Mouse (Mus musculus) layer of hippocampus, adult 8-10 months (tissue): ENCODE results near the gene Nenf. TPM values are rescaled to one million over a fixed set of nuclear protein-coding genes. Genes with fewer than 3 reads are reported as not detected.

Source experiments
- DNase-seq, 2 experiments: peaks; one replicate each; pipeline ENCODE4 v3.0.0; 2022; ENCODE audit warnings: low spot score in 2 of 2
- total RNA-seq, 4 experiments: library from RNA; stranded (reverse); gene quantifications; 2 replicates each; pipeline ENCODE4 v1.2.4; 2022

The Nenf gene
- total RNA-seq, 4 experiments from 2014 or later = 57.8 to 80.1 (median 66.1) TPM

DNA sequence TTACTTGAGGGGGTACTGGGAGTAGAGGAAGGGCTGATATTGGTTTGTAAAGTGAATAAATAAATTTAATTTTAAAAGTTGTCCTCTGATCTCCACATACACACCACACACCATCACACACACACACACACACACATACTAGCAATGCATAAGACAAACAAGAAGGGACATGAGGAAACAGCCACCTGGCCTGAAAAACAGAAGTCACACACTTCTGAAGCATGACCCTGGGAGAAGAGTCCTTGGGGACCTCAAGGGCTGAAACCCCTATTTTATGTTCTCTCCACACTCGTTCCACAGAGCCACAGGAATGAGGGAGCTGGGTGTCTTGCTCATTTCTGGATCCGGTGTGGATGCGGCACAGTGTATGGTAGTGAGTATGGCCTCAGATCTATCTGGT lies 5.4 kb upstream of the Nenf start:
- no peak for DNase-seq

DNA sequence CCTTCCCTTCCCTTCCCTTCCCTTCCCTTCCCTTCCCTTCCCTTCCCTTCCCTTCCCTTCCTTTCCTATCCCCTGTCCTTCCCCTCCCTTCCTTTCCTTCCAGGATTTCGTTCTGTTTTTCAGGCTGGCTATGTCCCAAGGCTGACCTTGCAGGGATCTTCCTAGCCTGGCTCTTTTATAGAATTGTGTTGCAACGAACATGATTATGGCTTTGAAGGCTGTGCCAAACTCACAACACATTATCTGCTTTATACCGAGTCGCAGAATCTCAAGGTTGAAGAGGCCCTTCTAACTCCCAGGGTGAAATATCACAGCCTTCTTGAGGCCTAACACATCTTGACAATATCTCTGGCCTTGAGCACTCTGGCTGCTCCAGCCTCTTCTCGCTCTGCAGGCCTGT lies 692 bp upstream of the Nenf start:
- DNase-seq = no peak

DNA sequence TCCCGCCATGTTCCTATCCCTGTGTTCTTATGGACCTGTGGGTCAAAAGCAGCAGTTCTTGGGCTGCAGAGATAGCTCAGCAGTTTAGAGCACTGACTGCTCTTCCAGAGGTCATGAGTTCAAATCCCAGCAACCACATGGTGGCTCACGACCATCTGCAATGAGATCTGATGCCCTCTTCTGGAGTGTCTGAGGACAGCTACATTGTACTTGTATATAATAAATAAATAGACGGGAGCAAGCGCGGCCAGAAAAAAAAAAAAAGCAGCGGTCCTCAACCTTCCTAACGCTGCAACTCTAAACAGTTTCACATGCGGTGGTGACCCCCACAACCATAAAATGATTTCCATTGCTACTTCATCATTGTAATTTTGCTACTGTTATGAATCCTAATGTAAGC lies 1.2 kb downstream of the Nenf start:
- DNase-seq = no peak

DNA sequence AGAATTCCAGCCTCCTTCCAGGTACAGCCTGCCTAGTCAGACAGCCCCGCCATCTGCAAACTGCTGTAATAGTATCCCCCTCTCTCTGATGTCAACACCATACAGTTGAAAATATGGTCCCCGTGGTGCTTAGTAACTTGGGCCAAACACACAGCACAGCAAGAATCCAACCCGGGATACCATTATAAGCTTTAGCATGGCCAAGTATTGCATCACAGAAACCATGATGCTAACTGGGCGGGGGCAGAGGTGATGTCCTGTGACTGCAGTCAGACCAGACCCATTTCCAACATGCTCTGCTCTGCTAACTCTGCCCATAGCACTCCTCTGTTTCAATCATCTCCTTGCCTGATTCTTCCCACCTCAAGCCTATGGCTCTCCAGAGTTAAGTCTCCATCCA lies 4.1 kb downstream of the Nenf start:
- no peak for DNase-seq

DNA sequence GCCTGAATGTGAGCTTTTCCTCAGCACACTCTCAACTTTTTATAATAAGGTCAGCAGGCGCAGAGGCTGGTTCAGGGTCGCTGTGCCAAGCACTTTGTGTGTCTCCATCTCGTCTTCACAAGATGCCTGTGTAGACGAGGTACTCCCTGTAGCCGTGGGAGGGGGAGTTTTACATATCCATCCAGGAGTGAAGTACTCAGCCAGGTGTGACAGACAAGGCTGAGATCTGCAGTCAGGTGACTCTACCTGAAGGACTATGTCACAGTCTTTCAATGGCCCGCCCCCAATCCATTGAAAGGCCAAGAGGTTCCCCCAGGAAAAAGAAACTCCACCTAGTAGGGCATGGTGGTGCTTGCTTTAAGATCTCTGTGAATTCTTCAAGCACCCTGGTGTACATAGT lies 4.8 kb downstream of the Nenf start:
- DNase-seq = no peak

DNA sequence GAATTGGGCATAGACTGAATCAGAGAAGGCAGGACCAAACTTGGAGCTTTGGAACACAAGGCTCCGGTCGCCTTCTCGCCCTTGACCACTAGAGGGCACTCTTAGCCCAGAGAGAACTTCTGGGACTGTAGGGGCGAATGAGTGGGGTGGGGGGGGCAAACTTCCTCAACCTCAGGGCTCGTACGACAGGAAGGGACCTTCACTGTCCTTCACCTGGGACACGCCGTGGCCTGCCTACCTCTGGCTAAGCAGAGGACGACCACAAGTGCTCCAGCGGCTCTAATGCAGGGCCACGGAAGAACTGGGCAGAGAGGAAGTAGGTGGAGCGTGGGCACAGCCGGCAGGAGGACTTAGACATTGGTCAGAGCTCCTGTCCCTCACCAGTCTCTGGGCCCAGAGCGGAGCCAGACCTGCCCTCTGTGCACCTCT lies 5.5 kb downstream of the Nenf start:
- DNase-seq = peak; percentile 57 to 84

DNA sequence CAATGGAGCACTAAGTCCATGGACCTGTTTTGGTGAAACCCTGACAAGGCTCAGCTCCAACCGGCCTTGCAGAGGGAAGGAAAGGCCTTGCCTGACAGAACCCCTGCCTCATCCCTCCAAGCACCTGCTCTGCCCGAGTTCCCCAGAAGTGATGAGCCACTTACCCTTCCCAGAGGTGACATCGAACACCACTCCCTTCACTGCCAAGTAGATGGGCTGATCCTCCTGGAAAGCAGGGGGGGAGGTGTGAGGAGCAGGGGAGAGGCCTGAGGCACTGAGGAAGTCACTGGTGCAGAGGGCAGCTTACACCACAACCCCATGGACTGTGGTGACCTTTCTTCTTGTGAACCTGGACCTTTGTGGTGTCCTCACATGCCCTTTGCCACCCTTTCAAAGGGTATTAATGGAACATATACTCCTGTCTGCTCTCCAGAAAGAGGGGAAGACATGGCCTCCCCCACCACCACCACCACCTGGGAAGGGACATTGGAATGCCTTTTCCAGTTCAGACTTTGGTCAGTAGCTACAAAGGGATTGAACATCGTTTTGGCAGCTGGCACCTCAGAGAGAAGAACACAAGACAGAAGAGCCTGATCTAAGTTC lies 6.6 kb downstream of the Nenf start:
- DNase-seq = no peak

DNA sequence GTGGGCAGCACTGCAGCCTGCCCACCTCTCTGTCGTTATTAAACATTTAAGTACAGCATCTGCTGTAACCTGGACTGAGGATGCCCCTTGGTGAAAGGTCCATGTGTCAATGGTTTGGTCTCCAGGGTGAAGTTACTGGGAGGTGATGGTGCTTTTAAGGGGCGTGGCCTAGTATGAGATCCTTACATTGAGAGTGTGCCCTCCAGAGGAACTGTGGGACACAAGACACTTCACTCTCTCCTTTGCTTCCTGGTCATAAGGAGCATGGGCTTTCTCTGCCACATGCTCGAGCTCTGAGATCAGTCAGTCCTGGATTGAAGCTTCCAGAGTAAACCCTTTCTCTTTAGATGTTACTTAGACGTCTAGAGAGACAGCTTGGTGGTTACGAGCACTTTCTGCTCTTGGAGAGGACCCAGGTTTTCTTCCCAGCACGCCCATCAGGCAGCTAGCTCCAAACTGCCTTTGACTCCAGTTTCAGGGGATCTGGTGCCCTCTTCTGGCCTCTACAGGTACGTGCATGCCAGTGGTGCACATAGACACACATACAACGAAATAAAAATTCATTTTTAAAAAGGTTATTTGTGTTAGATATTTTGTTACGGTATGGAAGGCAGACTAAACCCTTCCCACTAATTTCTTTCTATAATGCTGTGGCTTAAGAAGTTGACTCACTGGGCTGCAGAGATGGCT lies 10.1 kb downstream of the Nenf start:
- DNase-seq = no peak

DNA sequence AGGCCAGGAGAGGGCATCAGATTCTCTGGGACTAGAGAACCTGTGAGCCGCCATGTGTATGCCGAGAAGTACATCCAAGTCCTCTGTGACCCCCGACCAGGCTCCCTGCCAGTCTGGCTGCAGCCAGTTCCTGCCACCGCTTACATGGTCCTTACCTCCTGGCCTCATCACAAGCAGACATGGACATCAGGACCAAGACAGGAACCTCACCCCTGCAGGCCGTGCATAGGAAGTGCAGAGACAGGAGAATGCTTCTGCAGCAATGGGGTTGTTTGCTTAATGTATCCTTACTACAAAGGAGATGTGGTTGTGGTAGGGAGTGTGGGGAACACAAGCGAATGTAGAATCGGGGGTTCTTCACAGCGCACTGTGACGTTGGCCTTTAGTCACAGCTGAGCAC lies 11.7 kb downstream of the Nenf start:
- DNase-seq = no peak

DNA sequence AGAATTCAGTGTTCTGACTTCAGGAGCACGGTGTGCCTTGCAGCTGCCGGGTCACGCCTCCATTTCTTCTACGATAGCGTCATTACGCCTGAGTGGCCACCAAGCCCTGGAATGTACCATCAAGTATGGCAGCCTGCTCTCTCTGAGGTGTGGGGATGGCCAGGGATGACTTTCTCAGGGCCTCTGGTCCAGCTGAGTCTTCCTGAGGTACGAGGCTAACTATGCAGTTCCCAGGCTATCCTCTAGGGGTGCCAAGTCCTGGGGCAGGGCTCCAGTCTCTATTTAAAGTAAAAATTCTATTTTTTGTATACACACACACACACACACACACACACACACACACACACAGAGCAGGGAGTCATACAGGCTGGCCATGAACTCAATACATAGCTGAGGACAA lies 12.4 kb downstream of the Nenf start:
- DNase-seq = no peak

DNA sequence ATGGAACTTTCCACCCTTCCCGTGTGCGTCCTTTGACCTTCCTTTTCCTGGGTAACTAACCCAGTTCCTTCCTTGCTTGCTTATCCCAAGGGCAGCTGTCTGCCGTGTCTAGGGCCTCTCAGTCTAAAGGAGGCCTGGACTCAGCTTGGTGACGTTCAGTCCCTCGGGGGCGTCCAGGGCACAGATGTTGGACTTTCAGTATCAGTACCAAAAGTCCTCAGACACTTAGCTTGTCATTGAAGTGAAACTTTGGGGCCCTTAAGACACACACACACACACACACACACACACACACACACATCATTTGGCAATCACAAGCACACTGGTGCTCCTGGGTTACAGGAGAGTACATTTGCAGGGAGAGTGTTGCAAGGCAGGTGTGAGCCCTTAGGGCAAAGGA lies 13.8 kb downstream of the Nenf start:
- no peak for DNase-seq

DNA sequence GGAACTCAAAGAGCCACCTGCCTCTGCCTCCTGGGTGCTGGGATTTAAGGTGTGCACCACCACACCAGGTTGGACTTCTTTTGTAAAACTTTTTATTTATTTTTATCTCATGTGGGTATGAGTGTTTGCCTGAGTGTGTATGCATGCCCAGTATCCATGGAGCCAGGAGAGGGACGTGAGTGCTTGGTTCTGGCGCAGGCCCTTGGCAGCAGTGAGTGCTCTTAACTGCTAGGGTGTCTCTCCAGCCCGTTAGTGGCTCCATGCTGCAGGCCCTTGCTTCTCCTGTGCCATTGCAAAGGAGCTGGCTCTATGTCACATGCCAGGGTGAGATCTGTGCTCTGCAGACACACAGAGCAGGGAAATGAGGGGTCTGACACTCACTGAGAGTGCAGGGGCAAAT lies 14.3 kb downstream of the Nenf start:
- no peak for DNase-seq

DNA sequence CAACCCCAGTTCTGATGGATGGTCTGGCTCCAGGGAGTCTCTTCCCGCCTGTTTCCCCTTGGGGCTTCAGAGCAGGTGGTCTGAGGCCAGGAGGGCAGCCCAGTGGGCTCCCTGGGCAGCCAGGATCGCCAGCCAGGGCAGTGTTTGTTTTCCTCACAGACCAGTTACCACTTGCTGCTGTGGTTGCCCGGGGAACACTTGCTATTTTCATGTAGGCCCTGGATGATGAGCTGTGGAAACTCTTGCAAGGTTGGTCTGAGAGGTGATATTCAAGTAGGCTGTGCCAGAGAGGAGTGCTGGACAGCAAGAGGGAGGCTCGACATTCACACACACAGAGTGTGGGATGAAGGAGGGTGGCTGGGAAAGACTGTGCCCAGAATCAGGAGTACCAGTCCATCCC lies 16.1 kb downstream of the Nenf start:
- DNase-seq = no peak

DNA sequence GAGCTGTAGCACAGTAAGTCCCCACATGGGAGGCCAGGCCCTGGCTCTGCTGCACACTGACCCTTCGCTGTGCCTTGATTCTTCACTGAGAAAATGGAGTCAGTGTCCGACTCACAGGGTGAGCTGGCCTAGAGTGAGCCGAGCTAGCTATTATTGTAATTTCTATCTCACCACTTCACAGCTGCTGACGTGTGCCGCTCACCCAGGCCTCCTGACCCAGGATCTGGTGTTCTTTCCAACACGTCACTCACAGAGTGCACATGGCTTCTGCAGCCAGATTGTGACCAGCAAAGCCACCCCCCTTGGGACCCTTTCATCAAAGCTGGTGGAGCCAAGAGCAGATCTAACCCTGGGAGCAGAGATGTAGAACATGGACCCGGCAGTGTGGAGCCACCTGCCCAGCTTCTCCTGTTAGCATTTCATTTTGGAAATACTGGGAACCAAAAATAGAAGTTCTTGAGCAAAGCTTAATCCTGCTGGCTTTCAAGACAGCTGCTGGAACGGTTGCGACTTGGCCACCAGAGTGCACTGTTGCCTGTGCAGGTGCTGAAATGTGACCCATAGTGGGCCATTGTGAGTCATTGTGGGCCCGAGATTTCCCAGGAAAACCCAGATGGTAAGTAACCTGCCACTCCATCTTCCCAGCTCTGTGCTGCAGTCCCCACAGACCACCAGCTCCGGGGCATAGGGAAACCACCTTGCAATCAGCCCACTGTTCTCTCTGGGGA lies 18.6 kb downstream of the Nenf start:
- no peak for DNase-seq

DNA sequence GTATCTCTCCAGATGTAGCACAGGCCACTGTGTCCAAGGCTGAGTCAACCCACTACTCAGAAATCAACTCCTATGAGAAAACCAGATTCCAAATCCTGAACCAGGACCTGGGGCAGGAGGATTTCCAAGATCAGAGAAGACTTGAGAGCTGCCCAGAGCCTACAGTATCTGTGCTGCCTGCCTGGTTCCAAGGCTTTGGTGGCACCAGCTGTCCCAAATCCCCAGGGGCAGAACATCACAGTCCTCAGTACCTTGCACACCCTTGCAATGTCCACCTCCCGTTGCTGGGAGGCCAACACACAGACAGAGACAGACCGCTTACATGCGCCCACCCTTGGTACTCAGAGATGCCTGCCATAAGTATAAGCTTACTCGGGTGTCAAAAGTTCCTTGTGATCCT lies 19.7 kb downstream of the Nenf start:
- no peak for DNase-seq

DNA sequence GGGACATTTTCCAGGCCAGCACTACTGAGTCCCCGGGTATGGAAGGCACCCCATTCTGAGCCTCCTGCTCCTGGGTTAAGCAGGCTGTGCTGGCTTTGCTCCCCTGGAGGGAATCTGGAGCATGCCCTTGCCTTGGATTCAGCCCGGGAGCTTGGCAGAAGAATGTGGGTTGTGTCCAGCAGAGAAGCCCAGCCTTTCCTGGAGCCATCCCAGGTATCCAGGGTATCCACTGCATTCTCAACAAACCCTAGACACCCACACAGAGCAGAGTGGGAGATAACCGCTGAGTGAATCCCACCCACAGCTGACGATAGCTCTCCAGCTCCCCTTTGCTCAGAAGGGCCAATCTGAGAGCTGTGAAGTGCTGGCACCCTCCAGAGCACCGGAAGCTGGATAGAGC lies 21.5 kb downstream of the Nenf start:
- peak in 1 of 2 experiments; percentile 30 for DNase-seq

DNA sequence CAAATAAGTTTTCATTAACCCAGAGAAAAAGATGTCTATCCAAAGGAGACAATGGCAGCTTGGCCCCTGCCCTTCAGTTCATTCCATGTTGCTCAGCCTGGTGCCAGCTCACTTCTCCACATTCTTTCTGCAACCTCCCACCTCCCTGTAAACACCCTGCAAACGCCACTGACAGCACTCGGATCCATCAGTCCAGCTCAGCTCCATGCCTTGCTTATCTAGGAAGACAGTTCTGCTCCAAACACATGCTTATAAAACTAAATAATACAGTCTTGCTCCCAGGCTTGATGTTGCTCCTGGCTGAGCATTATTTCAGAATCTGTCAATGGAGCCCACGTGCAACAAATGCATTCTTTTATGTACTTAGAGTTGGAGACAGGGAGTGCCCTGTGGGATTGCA lies 22.2 kb downstream of the Nenf start:
- no peak for DNase-seq

DNA sequence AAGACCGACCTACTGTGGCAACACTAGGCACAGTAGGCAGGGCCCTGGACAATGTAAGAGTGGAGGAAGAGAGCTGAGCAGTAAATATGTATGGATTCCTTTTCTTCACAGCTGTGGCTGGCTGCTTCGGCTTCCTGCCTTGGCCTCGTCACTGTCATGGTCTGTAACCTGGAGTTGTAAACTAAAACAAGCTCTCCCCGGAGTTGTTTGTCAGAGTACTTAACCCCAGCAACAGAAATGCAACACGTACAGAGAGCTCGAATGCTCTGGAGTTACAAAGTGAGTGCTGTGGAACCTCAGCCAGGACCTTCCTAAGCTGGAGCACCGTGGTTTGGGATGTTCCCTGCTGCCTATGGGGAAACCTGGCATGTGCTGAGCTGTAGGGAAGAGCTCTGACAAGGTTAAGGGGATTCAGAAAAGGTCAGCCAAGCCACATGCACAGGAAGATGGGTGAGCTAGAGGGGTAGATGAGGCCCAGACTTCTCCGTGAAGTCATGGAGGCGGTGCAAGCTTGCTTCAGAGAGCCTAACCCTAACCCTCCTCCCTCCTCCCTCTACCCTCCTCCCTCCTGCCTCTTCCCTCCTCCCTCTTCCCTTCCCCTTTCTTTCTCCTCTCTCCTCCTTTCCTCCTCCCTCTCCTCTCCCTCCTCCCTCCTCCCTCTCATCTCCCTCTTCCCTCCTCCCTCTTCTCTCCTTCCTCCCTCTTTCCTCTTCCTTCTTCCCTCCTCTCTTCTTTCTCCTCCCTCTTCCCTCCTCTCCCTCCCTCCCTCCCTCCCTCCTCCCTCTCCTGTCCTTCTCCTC lies 23.8 kb downstream of the Nenf start:
- DNase-seq = no peak

DNA sequence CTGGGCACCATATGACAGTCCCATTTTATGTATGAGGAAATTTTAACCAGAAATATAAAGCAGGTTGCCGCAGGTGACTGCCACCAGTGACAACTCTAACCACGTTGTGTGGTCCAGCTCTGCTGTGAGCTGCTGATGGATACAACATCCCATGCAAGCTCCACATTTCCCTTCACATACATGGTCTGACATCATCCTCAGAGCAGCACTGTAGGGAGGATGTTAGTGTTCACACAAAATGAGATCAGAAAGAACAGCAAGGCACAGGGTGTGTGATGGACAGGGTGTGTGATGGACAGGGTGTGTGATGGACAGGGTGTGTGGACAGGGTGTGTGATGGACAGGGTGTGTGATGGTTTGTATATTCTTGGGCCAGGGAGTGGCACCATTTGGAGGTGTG lies 24.9 kb downstream of the Nenf start:
- no peak for DNase-seq

DNA sequence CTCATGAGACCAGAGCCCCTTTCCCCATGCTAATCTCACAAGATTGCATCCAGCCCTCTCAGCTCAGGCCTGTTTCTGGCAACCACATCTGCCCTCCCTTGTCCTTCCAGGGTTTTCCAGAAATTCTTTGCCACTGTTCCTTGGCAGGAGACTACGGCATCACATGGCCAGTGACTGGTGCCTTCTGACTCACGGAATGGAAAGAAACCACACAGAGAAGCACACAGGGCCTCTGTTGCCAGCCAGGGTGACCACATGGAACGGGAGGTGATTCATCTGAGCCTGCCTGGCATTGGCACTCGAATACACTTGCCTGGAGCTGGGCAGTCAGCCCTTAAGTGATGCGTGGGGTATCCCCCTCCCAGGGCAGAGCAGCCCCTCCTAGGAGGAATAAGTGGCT lies 25.6 kb downstream of the Nenf start:
- DNase-seq = peak; percentile 62 to 78

DNA sequence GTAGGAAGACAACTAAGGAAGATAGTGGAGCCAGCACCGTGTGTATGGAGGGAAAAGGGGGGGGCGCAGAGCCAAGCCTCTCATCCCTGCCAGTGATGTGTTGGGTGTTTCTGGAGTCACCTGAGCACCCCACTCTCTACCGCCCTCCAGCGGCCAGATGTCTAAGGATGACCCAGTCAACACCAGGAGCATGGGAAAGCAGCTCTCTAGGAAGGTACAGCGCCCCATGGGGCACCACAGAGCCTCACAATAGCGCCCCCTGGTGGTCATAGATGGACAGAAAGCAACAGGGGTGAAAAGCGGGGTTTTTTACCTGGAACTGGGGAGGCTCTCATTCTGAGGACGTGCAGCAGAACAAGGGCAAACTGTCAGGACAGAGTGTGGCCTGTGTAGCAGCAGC lies 29.2 kb downstream of the Nenf start:
- no peak for DNase-seq

DNA sequence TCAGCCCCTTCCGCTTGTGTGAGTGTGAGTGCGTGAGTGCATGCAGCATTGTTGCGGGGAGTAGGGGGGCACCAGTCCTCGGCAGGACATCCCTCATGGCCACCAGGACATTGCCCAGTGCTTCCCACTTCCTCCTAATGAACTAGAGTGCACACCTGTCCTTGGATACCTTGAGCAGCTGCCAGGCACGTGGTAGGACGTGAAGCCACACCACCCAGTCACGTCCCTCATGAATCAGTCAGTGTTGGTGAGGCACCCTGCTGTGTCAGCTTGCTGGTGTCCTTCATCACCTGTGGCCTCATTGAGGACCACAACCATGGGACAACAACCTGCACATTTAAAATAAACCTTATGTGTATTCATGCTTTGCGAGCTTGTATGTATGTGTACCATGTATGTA lies 33.5 kb downstream of the Nenf start:
- no peak for DNase-seq
